Mouse (Mus musculus): Measurements from ENCODE around the gene Per3. TPM values are rescaled to one million over a fixed set of nuclear protein-coding genes. Genes with fewer than 3 reads are reported as not detected.

The Per3 gene
- 19.5 and 25.5 TPM in 2 replicates for polyA plus RNA-seq (2012; rRNA removed)

DNA sequence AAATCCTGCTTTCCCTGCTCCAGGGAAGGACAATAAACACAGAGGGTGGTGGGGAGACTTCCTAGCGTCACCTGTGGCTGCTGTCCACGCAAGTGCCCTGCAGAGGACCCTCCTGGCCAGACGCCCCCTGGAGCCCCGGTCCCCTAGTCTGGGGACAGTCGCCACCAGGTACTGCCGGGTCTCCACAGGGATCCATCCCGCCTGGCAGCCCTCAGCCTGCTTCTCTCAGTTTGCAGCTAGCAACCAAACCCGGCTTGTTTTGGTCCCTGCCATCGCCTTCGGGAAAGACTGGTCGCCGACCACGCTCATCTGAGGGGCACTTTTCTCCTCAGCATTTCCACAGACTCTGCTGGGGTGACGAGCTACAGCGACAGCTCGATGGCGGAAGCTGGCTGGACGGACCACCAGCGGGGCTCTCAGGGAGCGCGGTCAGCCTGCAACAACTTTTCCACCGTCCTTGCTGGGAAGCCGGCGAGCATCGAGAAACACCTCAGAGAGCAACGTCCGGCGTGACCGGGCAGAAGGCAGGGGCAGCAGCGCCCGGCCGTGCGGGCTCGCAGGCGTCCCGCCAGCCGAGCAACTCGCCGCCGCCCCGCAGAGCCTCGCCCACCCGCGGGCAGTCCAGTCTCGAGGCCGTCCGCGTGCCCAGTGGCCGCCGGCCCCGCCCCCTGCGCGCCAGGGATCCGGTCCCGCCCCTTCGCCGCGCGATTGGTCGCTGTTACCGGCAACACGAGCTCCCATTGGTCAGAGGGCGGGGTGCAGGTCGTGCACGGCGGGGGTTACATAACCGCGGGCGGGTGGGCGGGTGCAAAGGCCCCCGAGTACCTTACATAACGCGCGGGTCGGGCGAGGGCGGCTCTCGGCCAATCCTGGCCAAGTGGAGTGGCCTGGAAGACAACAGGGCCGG lies at the start of gene Per3:
Gene Per3, minus strand, starts transcription at position 629 of the 907 bp plus-strand sequence.
- no peak for DNase-seq (ENCODE audit: low read depth)

DNA sequence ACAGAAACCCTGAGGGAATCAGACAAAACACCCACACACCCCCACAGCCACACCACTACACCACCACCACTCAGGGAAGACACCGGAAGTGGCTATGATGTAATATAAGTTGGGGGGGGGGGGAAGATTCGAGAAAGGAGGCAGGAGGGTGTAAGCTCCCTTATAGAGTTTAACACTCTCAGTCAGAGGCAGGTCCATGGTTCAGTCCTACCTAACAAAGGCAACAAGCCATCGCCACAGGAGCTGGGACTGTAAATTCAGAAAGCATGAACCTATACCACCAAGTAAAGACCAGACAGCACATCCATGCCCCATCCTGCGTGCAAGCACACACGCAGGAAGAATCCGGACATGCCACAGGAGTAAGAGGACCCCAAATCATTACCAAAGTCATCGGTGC lies 44.8 kb upstream of the Per3 start, which contains the start of gene Gm13090:
Gene Gm13090, plus strand, starts transcription at position 301 of the 400 bp plus-strand sequence.
- no peak for DNase-seq (ENCODE audit: low read depth)

DNA sequence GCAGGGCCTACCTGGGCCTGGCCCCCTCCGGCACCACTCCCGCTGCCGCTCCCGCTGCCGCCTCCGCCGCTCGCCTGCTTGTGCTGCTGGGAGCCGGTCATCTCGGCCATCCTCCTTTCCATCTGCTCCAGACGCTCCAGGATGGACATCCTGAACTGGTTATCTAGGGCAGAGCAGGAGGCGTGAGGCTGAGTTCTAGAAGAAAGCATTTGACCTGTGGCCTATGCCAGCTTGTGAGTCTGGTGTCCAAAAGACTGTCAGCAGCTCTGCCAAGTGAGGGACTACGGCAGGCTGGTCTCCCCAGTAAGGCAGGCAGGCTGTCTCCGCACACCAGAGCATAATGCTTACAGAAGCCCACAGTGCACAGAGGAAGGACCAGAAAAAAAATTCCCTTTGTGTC lies 44.4 kb upstream of the Per3 start:
- DNase-seq (ENCODE audit: low read depth): no peak

DNA sequence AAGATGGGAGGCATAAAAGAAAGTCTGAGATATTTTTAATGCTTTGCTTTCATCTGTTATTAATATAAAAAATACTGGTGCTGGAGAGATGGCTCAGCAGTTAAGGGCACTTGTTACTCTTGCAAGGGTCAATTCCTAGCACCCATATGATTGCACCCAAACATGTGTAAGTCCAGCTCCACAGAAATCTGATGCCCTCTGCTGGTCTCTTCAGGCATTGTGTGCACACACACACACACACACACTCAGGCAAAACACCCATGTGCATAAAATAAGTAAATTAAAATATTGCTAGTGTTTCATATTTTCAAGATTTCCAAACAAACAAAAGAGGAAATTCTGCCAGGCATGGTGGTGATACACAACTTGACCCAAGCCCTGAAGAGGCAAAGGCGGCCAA lies 42.9 kb upstream of the Per3 start:
- DNase-seq (ENCODE audit: low read depth): no peak

DNA sequence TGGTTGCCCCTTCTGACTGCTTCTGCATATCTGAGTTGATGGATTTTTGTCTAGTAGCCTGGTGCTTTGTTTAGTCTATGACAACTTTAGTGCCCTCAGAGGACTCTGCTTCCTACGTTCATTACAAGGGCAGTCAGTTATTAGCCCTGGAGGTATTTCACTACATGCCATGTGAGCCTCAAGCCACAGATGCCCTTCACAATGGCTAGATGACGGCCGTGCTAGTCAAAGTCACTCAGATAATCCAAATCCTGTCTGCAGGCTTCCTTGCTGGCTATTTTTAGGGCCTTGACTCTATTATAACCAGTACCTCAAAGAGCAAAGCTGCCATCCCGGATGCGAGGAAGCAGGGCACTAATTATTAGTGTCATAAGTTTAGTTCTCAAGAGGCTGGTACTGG lies 38.6 kb upstream of the Per3 start:
- DNase-seq (ENCODE audit: low read depth): no peak

DNA sequence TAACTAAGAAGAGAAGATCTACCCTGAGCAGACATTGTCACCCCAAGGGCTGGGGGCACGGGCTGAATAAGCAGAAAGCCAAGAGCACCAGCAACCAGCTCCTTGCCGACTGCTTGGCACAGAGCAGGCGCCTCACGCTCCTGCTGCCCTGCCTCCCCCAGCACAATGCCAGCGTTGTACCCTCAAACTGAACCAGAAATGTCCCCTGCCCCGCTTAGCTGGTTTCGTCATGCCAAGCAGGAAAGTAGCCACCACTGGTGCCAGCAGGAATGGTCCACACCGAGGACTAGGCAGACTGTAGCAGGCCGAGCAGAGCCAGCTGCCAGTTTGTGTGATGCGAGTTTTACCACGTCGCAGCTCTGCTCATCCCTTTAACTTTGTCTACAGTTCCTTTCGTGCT lies 37.5 kb upstream of the Per3 start:
- no peak for DNase-seq (ENCODE audit: low read depth)

DNA sequence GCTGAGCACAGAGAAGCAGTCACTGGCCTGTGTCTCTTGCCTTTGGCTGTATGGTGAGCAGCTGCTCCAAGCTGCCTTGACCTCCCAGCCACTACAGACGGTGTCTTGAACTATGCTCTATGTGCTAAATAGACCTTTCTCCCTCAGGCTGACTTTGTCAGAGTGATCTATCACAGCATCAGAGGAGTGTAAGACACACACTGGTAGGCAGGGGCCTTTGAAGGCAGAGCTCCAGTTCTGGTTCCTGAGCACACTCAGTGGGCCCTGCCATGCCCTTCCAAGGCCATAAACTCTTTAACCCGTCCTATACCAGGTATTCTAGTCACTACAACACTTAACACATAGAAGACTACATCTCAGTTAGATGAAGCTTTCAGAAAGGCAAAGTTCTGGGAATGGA lies 36.9 kb upstream of the Per3 start:
- no peak for DNase-seq (ENCODE audit: low read depth)

DNA sequence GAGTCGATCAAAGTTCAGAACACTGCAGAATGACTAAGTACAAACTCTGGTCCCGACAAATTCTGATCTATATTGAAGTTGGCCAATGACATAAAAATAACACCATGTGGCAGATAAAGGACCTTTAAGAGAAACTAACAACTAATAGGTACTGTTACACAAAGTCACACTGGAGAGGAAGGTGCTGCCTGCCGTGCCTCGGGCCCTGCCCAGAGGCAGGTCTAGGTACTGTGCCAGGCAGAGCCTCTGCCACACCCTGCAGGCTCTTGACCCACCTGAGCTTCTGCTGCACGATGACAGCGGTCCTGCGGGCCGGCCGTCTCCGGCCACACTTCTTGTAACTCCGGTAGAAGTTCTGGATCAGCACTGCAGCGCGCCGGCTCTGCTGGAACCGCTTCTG lies 30.4 kb upstream of the Per3 start:
- no peak for DNase-seq (ENCODE audit: low read depth)

DNA sequence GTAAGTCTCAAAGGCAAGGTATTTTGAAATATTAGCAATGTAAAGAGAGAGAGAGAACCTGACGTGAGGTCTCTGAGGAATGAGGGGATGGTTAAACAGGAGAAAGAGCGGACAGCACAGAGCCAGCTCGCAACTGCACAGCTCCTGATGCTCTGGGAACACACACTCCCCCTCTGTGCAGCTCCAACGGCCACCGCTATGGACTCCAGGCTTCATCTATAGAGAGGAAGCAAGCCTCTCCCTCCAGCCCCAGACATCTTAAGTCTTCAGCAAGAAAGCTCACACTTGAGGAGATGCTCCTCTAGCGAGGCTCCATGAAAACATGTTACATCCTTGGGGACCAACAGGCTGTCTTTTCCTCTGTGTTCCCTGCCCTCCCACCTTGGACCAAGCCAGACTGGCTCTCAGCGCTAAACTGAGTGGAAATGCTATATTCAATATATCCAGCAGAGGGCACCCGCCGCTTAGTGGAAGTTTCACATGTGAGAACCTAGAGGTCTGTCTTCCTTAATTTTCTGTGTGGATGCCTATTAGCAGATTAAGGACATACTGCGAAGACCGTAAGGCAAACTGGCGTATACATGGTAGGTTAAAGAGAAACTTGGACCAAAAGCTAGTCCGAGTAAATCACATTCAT lies 28.8 kb upstream of the Per3 start:
- no peak for DNase-seq (ENCODE audit: low read depth)

DNA sequence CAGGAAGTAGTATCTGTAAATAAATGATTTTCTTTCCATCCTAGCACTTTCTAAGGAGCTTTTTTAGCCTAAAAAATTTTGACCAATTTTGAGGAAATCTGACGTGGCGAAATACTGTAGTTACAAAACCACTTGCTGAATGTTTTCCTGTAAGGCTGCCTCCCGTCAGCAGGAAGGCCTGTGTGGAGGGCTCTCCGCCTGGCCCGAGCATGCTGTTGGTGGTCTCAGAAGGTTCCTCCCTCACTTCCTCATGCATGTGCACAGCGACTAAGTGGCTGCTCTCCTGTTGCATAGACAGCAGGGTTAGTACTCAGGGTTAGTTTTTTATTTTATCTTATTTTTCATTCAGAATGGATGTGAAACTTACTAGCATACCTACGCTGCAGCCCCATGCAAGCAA lies 26.5 kb upstream of the Per3 start:
- DNase-seq (ENCODE audit: low read depth): no peak

DNA sequence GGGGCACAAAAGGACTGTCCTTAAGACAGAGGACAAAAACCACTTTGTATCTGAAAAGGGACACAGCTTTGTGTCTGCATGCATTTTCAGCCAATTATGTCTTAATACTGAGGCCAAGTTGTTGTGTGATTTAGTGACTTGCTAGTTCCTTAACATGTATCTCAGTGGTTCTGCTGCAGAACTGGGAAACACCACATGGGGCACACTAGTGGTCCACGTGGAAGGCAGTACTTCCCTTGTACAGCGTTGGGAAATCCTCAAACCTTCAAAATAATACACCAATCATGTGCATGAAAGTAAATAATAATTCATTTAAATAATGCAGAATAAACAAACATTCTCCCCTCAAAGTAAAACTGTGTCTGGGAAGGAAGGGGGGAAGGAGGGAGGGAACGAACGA lies 24.3 kb upstream of the Per3 start:
- DNase-seq (ENCODE audit: low read depth): no peak

DNA sequence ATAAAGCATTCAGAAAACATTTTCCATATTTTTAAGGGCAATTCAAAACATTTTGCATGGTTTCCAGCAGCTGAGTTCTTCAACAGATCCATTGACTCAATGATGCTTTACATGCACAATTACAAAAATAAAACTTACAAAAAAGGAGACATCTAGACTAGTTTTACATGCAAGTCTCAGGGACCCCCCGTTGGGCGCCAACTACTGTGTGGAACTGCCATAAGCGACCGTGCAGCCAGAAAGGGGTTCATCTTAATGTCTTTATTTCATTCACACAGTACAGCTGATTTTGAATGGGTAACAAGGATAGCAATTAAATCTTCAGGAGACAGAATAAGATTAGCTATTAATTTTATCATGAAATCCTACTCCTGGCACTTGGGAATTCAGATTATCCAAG lies 15.1 kb upstream of the Per3 start:
- DNase-seq (ENCODE audit: low read depth): no peak

DNA sequence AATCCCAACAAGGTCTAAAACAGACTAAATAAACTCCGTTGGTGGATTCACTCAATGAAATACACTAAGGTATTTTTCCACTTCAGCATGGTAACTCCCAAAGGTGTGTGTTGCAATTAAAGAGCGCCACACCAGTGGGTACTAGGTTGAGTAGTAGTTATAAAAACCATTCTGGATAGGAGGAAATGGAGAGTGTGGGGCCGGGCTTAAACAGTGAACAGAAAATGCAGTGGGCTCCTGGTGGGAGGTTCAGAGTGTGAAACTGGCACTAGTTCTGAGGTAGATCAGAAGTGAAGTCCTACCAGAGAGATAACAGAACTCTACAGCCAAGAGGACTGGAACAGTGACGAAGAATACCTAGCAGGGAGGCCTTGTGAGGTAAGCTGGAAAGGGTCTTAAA lies 14.2 kb upstream of the Per3 start:
- DNase-seq (ENCODE audit: low read depth): no peak

DNA sequence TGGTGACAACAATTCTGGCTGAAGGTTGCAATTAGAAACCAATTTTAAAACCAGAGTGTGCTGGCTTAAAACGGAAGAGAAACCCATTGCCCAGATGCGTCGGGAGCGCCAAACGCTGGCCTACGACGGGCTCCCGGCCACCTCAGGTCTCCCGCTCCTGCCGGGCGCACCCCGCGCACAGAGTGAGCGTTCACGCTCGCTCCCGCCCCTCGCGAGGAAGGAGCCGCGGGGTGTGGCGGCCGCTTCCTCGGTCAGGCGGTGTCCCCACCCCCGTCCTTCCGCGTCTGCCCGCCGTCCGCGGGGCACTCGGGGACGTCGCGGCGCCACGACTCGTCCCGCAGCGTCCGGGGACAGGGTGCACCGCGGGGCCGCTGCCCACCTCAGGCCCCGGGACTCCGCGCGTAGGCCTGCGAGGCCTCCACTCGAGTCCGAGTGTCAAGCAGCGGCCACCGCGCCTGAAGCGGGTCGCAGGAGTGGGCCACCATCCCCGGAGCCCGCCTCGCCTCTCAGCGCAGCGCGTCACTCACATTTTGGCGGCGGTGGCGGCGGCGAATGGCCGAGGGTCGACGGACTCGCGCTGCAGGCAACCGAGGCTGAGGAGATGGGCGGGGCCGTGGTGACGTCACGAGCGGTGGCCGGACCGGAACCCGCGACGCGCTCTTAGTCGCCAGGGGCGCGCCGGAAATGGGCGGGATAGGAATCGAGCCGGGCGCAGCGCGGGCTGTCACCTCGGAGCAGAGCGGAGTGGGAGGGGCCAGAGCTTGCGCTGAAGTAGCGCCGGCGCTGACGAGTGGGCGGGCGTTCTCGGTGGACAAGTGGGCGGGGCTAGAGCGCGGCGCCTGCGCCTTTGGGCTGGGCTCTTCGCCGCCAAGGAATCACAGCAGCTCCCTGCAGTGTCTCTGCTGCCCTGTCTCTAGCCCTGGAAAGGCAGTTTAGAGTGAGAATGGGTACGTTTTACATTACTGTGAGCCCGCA lies 13.2 kb upstream of the Per3 start, which contains the start of gene Vamp3:
Gene Vamp3, minus strand, starts transcription at position 617 of the 975 bp plus-strand sequence.
- DNase-seq (ENCODE audit: low read depth): no peak

DNA sequence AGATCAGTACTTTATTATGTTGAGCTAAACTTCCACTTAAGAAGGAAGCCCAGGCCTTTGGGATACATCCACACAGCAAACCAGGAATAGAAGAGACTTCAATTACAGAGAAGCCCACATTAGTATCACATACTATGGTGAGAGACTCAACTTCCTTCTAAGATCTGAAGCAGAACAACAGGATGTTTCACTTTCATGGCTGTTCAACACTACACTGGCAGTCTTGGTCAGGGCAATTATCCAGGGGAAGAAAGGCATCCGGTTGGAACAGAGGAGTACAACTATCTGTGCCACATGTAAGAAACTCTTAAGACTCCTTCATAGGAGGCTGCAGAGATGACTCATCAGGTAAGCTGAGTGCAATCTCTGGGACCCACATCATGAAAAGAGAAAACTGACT lies 6.7 kb upstream of the Per3 start:
- no peak for DNase-seq (ENCODE audit: low read depth)

DNA sequence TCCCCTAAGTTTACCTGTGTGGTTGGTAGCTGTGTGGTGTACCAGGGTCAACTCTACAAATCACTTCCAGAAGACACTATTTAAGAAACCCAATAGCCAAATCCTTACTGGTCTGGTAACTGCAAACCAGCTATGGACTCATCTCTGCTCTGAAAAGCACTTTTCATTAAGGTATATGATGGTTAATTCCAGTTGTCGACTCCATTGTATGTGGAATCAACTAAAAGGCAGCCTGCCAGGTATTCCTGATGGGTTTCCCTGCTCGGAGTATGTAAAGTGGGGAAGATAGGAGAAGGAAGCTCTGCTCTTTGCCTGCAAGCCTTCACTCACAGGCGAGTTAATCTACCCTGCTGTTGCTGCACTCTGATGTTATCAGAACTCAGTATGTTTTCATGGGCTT lies 2.1 kb upstream of the Per3 start:
- no peak for DNase-seq (ENCODE audit: low read depth)

DNA sequence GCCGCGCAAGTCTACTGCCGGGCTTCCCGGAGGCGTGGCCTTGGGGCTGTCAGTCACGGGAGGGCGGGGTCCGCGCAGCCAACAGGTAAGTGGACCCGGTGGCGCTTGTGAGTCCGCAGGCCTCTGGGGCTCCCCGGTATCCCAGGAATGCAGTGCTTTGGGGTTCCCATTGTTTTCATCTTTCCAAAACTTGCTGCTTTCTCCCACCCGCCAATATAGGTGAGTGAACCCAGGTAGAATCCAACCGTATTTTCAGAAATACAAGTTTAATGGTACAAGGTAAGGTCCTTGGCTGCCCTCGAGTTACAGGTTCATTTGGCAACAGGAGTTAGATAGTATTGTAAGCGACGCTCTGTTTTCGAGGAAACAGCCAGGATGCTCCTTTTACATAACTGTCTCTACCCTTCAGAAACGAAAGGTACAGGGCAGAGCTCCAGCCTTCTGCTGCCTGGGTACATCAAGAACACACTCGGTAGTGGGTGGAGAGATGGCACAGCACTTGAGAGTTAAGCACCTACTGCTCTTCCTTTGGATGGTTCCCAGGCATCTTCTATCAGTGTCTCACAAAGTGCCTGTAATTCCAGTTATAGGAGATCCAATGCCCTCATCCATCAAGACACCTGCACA lies 592 bp upstream of the Per3 start:
- peak; percentile 34 for DNase-seq (ENCODE audit: low read depth)

DNA sequence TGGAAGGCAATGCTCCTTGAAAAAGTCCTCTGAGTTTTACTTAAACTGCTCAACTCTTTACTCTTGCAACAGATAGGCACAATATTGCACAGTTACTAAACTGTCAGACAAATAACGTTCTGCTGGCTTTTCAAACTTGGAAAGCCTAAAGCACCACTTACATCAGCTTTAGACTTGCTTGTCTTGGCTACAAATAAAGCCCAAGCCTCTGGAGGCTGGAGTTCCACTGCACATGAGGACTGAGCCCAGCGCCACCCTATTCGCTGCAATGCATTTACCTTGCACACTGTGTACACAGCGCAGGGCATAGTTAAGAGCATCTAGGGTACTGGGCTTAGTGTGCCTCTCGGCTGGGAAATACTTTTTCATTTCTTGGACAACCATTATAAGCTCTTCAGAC lies 1.2 kb downstream of the Per3 start:
- DNase-seq (ENCODE audit: low read depth): peak; percentile 85

DNA sequence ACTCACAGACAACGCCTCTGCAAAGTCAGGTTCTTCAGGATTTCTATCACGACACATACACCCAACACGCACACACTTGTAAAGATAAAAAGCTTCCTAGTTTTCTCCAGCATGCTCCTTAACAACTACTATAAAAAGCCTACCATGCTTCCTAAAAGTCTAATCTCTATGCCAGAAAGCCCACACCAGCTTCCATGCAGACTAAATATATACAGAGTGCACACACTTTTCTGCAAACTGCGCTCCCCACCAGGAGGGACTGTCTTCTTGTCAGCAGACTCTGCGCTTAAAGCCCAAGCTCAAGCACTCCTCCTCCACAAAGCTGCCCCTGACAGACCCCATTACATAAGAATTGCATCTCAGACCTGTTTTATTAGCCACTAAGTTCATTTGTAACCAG lies 3.0 kb downstream of the Per3 start:
- no peak for DNase-seq (ENCODE audit: low read depth)

DNA sequence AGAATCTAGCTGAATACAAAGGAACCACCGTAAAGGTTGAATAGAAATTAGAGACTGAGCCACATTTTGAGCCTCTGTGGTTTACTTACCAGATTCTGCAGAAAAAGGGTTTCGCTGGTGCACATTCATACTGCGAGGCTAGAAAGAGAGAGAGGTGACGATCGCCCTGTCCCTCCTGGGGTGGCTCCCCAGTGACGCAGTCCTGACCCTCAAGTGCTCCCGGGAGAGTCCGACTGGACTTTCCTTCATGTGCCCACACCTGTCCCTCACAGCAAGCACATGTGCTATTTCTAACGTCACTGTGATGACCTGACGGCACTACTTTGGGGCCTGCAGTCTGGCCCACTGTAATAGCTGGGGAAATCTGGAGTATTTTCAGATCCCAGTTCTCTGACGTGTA lies 6.7 kb downstream of the Per3 start:
- no peak for DNase-seq (ENCODE audit: low read depth)

DNA sequence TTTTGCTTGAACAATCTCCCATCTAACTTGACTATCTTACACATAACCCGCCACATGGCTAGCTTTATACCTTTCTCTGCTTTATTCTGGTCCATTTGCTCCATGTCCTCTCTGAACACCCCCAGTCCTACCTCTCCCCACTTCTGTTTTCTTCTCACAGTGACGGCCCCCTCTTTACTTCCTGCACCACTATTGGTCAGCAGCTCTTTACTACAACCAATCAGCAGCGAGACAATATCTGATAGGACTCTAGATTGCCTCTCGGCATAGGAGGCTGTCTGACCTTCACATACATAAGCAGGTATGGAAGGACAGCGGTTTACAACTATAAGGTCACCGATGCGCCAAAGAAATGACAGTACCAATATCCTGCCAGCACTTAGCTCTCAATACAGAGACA lies 7.9 kb downstream of the Per3 start:
- DNase-seq (ENCODE audit: low read depth): no peak

DNA sequence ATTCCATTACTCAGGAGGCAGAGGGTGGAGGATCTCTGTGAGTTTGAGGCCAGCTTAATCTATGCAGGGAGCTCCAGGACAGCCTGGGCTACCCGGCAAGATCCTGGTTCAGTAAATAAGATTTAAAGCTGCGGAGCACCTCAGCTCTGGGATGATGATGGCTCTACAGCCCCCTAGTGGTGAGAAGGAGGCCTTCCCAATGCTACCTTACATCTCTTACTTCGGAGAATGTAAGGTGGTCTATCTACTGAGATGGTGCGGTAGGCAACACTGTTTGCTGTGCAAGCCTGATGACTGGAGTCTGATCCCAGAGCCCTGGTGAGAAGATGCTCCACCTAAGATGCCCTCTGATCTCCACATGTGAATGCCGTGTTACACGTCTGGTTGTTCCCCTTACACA lies 17.5 kb downstream of the Per3 start:
- no peak for DNase-seq (ENCODE audit: low read depth)

Data from gonadal fat pad, adult 2 months (tissue).